Mouse (Mus musculus) Patski (cell line): ENCODE measurements at regions not wholly inside any gene's neighbourhood (a gene's known extent, or its start where the extent isn't known, plus 50 kb on each side); places are given as distances from the start of the nearest gene placed in this dataset.
"Not testable (repeated sequence)": the region's sequence is repeated elsewhere in the genome, so short reads cannot be mapped to it uniquely, and the experiment has no call there.

ENCODE experiments used
- ATAC-seq: fragments of 100-300 bp; one replicate; pipeline ENCODE4 v1.8.0; 2021
- CTCF ChIA-PET: fragments of 350-600 bp; sonication (Branson Sonifier 250); formaldehyde crosslinking; loops from one replicate; lab custom pipeline; 2022; ENCODE audit warnings: inconsistent platforms; lab: Charles Lee
- POLR2A ChIA-PET: fragments of 350-600 bp; sonication (Branson Sonifier 250); formaldehyde crosslinking; loops from one replicate; lab custom pipeline; 2022; ENCODE audit warnings: antibody characterized with exemption, inconsistent platforms; lab: Charles Lee
- DNase-seq: peaks from one replicate; pipeline ENCODE4 v3.0.0-alpha.2; 2011; ENCODE audit warnings: low read depth, low spot score
- H3K27me3 ChIP-seq: fragments of 371-371 bp; one replicate; pipeline ENCODE4 v1.5.1; 2021
- CTCF ChIP-seq: fragments of 100-300 bp; IDR thresholded peaks from one replicate; pipeline ENCODE4 v1.5.1; 2021
- in situ Hi-C: fragments of 300-500 bp; cut with MboI; formaldehyde crosslinking; loops from 3 replicates; pipeline ENCODE4 v1.11.1; 2018; ENCODE audit warnings: low pct_unique_long_range_greater_than_20kb, mixed read lengths

- in situ Hi-C loops: loop anchor here (5.0 kb wide), 1 partner anchor 228 kb away; the partner anchor contains the start of gene Zfp703
- ChIA-PET POLR2A (no interaction called here), CTCF (no interaction called here)
- DNase-seq (no peak), ATAC-seq (no peak)
- H3K27me3 ChIP-seq: peaks cover 32% of the 10 kb centered on the region
- no peak for TF ChIP-seq CTCF
Observed at GRCm38 (mm10) chr8:26748972-26749291, 228.2 kb upstream of the Zfp703 start.

- peaks cover 40% of the 10 kb centered on the region for H3K27me3 ChIP-seq
Observed at GRCm38 (mm10) chr8:26750120-26750519, 227.0 kb upstream of the Zfp703 start.

GRCm38 (mm10) chr8:26751651-26752050, 225.5 kb upstream of the Zfp703 start:
- H3K27me3 ChIP-seq: peaks cover 47% of the 10 kb centered on the region
- in situ Hi-C loops: no loop called here
- ATAC-seq (no peak), DNase-seq (no peak)
- POLR2A ChIA-PET: no interaction called here
- CTCF ChIA-PET: interaction anchor here (0.9 kb wide), 1 partner anchor 12 kb away, joined by 3 read pairs; no protein-coding TSS in a partner anchor
- no peak for TF ChIP-seq CTCF

More at GRCm38 (mm10) chr8:26750120-26750519, 227.0 kb upstream of the Zfp703 start:
- DNase-seq (no peak), ATAC-seq (no peak)
- in situ Hi-C loops: no loop called here
- POLR2A ChIA-PET: no interaction called here
- TF ChIP-seq CTCF: no peak
- CTCF ChIA-PET: no interaction called here

- CTCF ChIA-PET: no interaction called here
- DNase-seq (no peak), ATAC-seq (no peak)
- in situ Hi-C loops: no loop called here
- no peak for TF ChIP-seq CTCF
- POLR2A ChIA-PET: no interaction called here
- peaks cover 28% of the 10 kb centered on the region for H3K27me3 ChIP-seq
Observed at GRCm38 (mm10) chr8:26756452-26756851, 220.7 kb upstream of the Zfp703 start.

- ChIA-PET CTCF (no interaction called here), POLR2A (no interaction called here)
- H3K27me3 ChIP-seq: peaks cover 13% of the 10 kb centered on the region
- TF ChIP-seq CTCF: no peak
- DNase-seq (no peak), ATAC-seq (no peak)
- in situ Hi-C loops: no loop called here
Observed at GRCm38 (mm10) chr8:26760726-26761125, 216.4 kb upstream of the Zfp703 start.

GRCm38 (mm10) chr8:26762942-26763778, 214.0 kb upstream of the Zfp703 start:
- no peak for DNase-seq
- in situ Hi-C loops: no loop called here
- no peak for TF ChIP-seq CTCF
- H3K27me3 ChIP-seq: peaks cover 6% of the 10 kb centered on the region
- no peak for ATAC-seq
- POLR2A ChIA-PET: no interaction called here
- CTCF ChIA-PET: interaction anchor here (0.6 kb wide), 1 partner anchor 211 kb away, joined by 3 read pairs; no protein-coding TSS in a partner anchor

- in situ Hi-C loops: no loop called here
- no peak for DNase-seq
- CTCF ChIA-PET: interaction anchor here (1.3 kb wide), 1 partner anchor 22 kb away, joined by 3 read pairs; no protein-coding TSS in a partner anchor
- POLR2A ChIA-PET: no interaction called here
- no peak for ATAC-seq
- H3K27me3 ChIP-seq: peaks cover 3% of the 10 kb centered on the region
- no peak for TF ChIP-seq CTCF
Observed at GRCm38 (mm10) chr8:26768474-26769229, 208.5 kb upstream of the Zfp703 start.

GRCm38 (mm10) chr8:26770424-26770886, 206.7 kb upstream of the Zfp703 start:
- H3K27me3 ChIP-seq: no peaks in the 10 kb centered on the region
- ATAC-seq: no peak
- ChIA-PET CTCF (no interaction called here), POLR2A (no interaction called here)
- no peak for DNase-seq
- in situ Hi-C loops: no loop called here
- TF ChIP-seq CTCF: no peak

- ChIA-PET CTCF (interaction anchor here (0.8 kb wide), 1 partner anchor 9 kb away, joined by 3 read pairs; no protein-coding TSS in a partner anchor), POLR2A (no interaction called here)
- no peak for TF ChIP-seq CTCF
- ATAC-seq (no peak), DNase-seq (no peak)
- in situ Hi-C loops: no loop called here
- H3K27me3 ChIP-seq: peaks cover 3% of the 10 kb centered on the region
Observed at GRCm38 (mm10) chr8:26778917-26779537, 198.1 kb upstream of the Zfp703 start.

GRCm38 (mm10) chr8:26780515-26780914, 196.6 kb upstream of the Zfp703 start:
- in situ Hi-C loops: no loop called here
- ChIA-PET POLR2A (no interaction called here), CTCF (no interaction called here)
- TF ChIP-seq CTCF: no peak
- DNase-seq (no peak), ATAC-seq (no peak)
- peaks cover 6% of the 10 kb centered on the region for H3K27me3 ChIP-seq

- CTCF ChIA-PET, ATAC-seq, in situ Hi-C loops, DNase-seq: not testable (repeated sequence)
- POLR2A ChIA-PET: interaction anchor here (0.6 kb wide), 1 partner anchor 379 kb away, joined by 3 read pairs; no protein-coding TSS in a partner anchor
- H3K27me3 ChIP-seq: peaks cover 20% of the 10 kb centered on the region
Observed at GRCm38 (mm10) chr8:26782936-26783335, 194.2 kb upstream of the Zfp703 start.
